Mouse (Mus musculus): ENCODE measurements at regions not wholly inside any gene's neighbourhood (a gene's known extent, or its start where the extent isn't known, plus 50 kb on each side); places are given as distances from the start of the nearest gene placed in this dataset.
A peak's percentile ranks its signal among the peaks of the same experiment; 100 is the strongest.

- DNase-seq (ENCODE audit: low read depth): peak; percentile 68
Measured at GRCm38 (mm10) chr3:62159031-62159430, 179.1 kb upstream of the Arhgef26 start.

GRCm38 (mm10) chr3:62170647-62171046, 167.5 kb upstream of the Arhgef26 start:
- DNase-seq (ENCODE audit: low read depth): peak; percentile 8

- DNase-seq (ENCODE audit: low read depth): no peak
Measured at GRCm38 (mm10) chr3:62187807-62188509, 150.2 kb upstream of the Arhgef26 start.

GRCm38 (mm10) chr3:62192466-62192865, 145.7 kb upstream of the Arhgef26 start:
- peak; percentile 48 for DNase-seq (ENCODE audit: low read depth)

GRCm38 (mm10) chr3:62194421-62194820, 143.7 kb upstream of the Arhgef26 start:
- DNase-seq (ENCODE audit: low read depth): no peak

GRCm38 (mm10) chr3:62196679-62197078, 141.5 kb upstream of the Arhgef26 start:
- no peak for DNase-seq (ENCODE audit: low read depth)

GRCm38 (mm10) chr3:62215806-62216205, 122.3 kb upstream of the Arhgef26 start:
- DNase-seq (ENCODE audit: low read depth): peak; percentile 5

- DNase-seq (ENCODE audit: low read depth): no peak
Measured at GRCm38 (mm10) chr3:62217335-62217734, 120.8 kb upstream of the Arhgef26 start.

GRCm38 (mm10) chr3:62227697-62228096, 110.4 kb upstream of the Arhgef26 start:
- DNase-seq (ENCODE audit: low read depth): no peak

- no peak for DNase-seq (ENCODE audit: low read depth)
Measured at GRCm38 (mm10) chr3:62228156-62228555, 110.0 kb upstream of the Arhgef26 start.

GRCm38 (mm10) chr3:62241031-62241430, 97.1 kb upstream of the Arhgef26 start:
- DNase-seq (ENCODE audit: low read depth): no peak

- DNase-seq (ENCODE audit: low read depth): no peak
Measured at GRCm38 (mm10) chr3:62271703-62272102, 66.4 kb upstream of the Arhgef26 start.

GRCm38 (mm10) chr3:62278279-62278678, 59.9 kb upstream of the Arhgef26 start:
- DNase-seq (ENCODE audit: low read depth): no peak

GRCm38 (mm10) chr3:62280960-62281359, 57.2 kb upstream of the Arhgef26 start:
- DNase-seq (ENCODE audit: low read depth): no peak

All from NIH3T3 (cell line).